Mouse (Mus musculus): ENCODE measurements around the gene Ppp1r12b. TPM values are rescaled to one million over a fixed set of nuclear protein-coding genes. Genes with fewer than 3 reads are reported as not detected.
A peak's percentile ranks its signal among the peaks of the same experiment; 100 is the strongest.

Gene Ppp1r12b
- total and polyA plus RNA-seq, 3 experiments = 4.7 to 7.8 TPM; not detected in 1

DNA sequence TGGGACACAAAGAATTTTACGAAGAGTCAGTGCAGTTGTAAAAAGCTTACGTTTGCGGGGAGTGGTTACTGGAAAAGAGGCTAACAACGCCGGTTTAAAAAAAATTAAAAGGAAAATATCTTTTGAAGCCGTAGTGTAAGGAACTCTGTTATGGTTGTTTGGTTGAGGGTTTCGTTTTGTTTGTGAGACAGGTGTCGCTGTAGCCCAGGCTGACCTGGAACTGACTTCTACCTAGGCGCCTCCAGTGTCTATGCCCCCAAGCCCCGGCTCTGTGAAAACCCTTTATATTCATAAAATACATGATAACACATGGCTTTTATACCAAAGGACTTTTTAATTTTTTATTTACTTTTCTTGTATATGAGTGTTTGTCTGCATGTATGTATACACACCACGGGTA is 7.1 kb upstream of the Ppp1r12b start:
- peak; percentile 54 for DNase-seq (ENCODE audit: low read depth, low spot score)
- no peaks in the 10 kb centered on the region for H3K4me1 ChIP-seq (ENCODE audit: control insufficient read depth in 1 of 2, insufficient read depth in 2 of 2, low read length in 2 of 2)
- peak overlapping the region; percentile 71 to 78 for H3K4me3 ChIP-seq (ENCODE audit: control insufficient read depth in 1 of 2, insufficient read depth in 1 of 2, low read depth in 2 of 2, low read length in 2 of 2)
- peak overlapping the region; percentile 89 for H3K9ac ChIP-seq (ENCODE audit: control insufficient read depth, low read depth, low read length, poor library complexity, severe bottlenecking)
- H3K9me3 ChIP-seq (replicated peaks; ENCODE audit: insufficient read depth, low read length) = no peaks in the 10 kb centered on the region
- no peaks in the 10 kb centered on the region for H3K27me3 ChIP-seq (ENCODE audit: control insufficient read depth in 1 of 2, insufficient read depth in 2 of 2, low read length in 2 of 2)
- peaks cover 4% of the 10 kb centered on the region for H3K79me2 ChIP-seq (ENCODE audit: control insufficient read depth, insufficient read depth, low read length, poor library complexity)
- peaks cover 2% of the 10 kb centered on the region in 2 experiments; a peak in 2 of 4 replicates for H3K36me3 ChIP-seq (ENCODE audit: control insufficient read depth in 1 of 2, insufficient read depth in 2 of 2, low read length in 2 of 2)
- TF ChIP-seq MAX (IDR thresholded peaks at IDR 0.05; ENCODE audit: low read length) (no peak), MEF2A (IDR thresholded peaks at IDR 0.05; ENCODE audit: extremely low read depth, insufficient replicate concordance, low read depth, low read length, poor library complexity, severe bottlenecking) (no peak), NELFE (IDR thresholded peaks at IDR 0.05; ENCODE audit: low read depth, low read length) (no peak), CTCF (IDR thresholded peaks at IDR 0.05 in 2 of 3, conservative IDR thresholded peaks at IDR 0.05 in 1 of 3; ENCODE audit: control insufficient read depth in 1 of 3, insufficient read depth in 1 of 3, low read depth in 2 of 3, low read length in 3 of 3, poor library complexity in 1 of 3, severe bottlenecking in 1 of 3) (peak in 2 of 3 experiments; percentile 40 to 43; a peak in 4 of 6 replicates)
- H3K27ac ChIP-seq (ENCODE audit: control insufficient read depth, low read depth, low read length) = peak overlapping the region; percentile 69

DNA sequence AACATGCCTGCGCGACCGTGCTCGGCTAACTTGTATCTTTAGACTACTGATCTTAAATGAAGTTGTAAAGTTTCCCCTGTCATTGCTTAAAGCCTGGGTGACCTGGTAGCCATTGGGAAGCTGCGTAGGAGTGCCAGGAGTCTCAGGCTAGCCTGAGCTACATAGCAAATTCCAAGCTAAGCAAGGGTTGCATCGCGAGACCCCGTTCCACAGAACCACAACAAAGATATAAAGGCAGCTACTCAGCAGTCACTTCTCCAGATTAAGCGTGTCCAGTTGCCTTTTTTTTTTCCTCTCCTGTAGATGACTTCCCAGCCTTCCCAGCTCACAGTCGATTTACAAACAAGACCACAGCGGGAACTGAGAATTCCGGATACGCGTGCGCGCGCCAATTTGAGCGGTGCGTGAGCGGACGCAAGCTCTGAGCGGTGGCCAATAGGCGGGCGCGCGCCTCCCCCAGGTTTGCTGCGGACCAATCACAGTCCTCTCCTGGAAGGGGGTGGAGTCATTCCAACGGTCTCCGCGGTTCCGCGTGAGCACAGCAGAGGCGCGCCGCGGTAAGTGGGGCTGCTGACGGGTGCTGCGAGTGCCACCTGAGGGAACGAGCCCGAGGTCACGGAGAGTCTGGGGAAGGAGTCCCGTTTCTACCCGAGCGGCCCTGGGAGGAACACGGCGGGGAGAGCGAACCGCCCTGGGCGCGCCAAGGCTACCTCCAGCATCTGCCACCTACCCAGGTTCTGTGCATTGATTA is 6.5 kb upstream of the Ppp1r12b start, which contains the start of gene Ube2t:
TSS of gene Ube2t (plus strand) at position 513 of the 751 bp plus-strand sequence.
- H3K4me3 ChIP-seq (ENCODE audit: control insufficient read depth in 1 of 2, insufficient read depth in 1 of 2, low read depth in 2 of 2, low read length in 2 of 2) = peak within 1 kb of the TSS; percentile 71 to 78
- H3K9me3 ChIP-seq (replicated peaks; ENCODE audit: insufficient read depth, low read length) = no peaks in the 10 kb centered on the region
- DNase-seq (ENCODE audit: low read depth, low spot score) = peak; percentile 97
- peak within 1 kb of the TSS; percentile 89 for H3K9ac ChIP-seq (ENCODE audit: control insufficient read depth, low read depth, low read length, poor library complexity, severe bottlenecking)
- peak within 1 kb of the TSS; percentile 69 for H3K27ac ChIP-seq (ENCODE audit: control insufficient read depth, low read depth, low read length)
- no peaks in the 10 kb centered on the region for H3K4me1 ChIP-seq (ENCODE audit: control insufficient read depth in 1 of 2, insufficient read depth in 2 of 2, low read length in 2 of 2)
- peaks cover 4% of the 10 kb centered on the region for H3K79me2 ChIP-seq (ENCODE audit: control insufficient read depth, insufficient read depth, low read length, poor library complexity)
- H3K27me3 ChIP-seq (ENCODE audit: control insufficient read depth in 1 of 2, insufficient read depth in 2 of 2, low read length in 2 of 2) = no peaks in the 10 kb centered on the region
- peaks cover 0 to 2% of the 10 kb centered on the region in 2 experiments; a peak in 1 of 4 replicates for H3K36me3 ChIP-seq (ENCODE audit: control insufficient read depth in 1 of 2, insufficient read depth in 2 of 2, low read length in 2 of 2)
- TF ChIP-seq MAZ (IDR thresholded peaks at IDR 0.05; ENCODE audit: low read depth, low read length) (no peak), UBTF (IDR thresholded peaks at IDR 0.05; ENCODE audit: borderline replicate concordance, insufficient read depth, low read depth, low read length) (no peak), MYB (IDR thresholded peaks at IDR 0.05; ENCODE audit: low read depth, low read length) (peak; percentile 85), GATA1 (IDR thresholded peaks at IDR 0.05; ENCODE audit: low read depth, low read length) (no peak), ZMIZ1 (IDR thresholded peaks at IDR 0.05; ENCODE audit: low read depth, low read length) (peak; percentile 86), ZKSCAN1 (IDR thresholded peaks at IDR 0.05; ENCODE audit: low read depth, low read length) (no peak), SMC3 (IDR thresholded peaks at IDR 0.05; ENCODE audit: low read depth, low read length) (no peak), NRF1 (IDR thresholded peaks at IDR 0.05; ENCODE audit: insufficient read depth, low read depth, low read length, poor library complexity, severe bottlenecking) (peak; percentile 74), SIN3A (IDR thresholded peaks at IDR 0.05; ENCODE audit: low read length) (peak; percentile 72), BHLHE40 (IDR thresholded peaks at IDR 0.05; ENCODE audit: borderline replicate concordance, low read depth, low read length) (no peak; the same call in 1 of the 2 replicates), MXI1 (IDR thresholded peaks at IDR 0.05; ENCODE audit: low read depth, low read length) (peak; percentile 86; the same call in 1 of the 2 replicates), CHD1 (IDR thresholded peaks at IDR 0.05; ENCODE audit: low read depth, low read length) (no peak), KAT2A (conservative IDR thresholded peaks at IDR 0.05; ENCODE audit: low read depth, low read length) (no peak), RAD21 (IDR thresholded peaks at IDR 0.05; ENCODE audit: low read depth, low read length) (no peak), TCF12 (IDR thresholded peaks at IDR 0.05; ENCODE audit: low read depth, low read length) (peak; percentile 46; the same call in 1 of the 2 replicates), TAL1 (IDR thresholded peaks at IDR 0.05; ENCODE audit: low read length) (no peak), RCOR1 (IDR thresholded peaks at IDR 0.05; ENCODE audit: low read depth, low read length) (no peak), USF1 (IDR thresholded peaks at IDR 0.05; ENCODE audit: low read depth, low read length) (no peak), POLR2AphosphoS2 (IDR thresholded peaks at IDR 0.05; ENCODE audit: low read length) (peak; percentile 69), MEF2A (IDR thresholded peaks at IDR 0.05; ENCODE audit: extremely low read depth, insufficient replicate concordance, low read depth, low read length, poor library complexity, severe bottlenecking) (no peak), TBP (IDR thresholded peaks at IDR 0.05; ENCODE audit: low read depth, low read length) (peak; percentile 51), CTCF (IDR thresholded peaks at IDR 0.05 in 2 of 3, conservative IDR thresholded peaks at IDR 0.05 in 1 of 3; ENCODE audit: control insufficient read depth in 1 of 3, insufficient read depth in 1 of 3, low read depth in 2 of 3, low read length in 3 of 3, poor library complexity in 1 of 3, severe bottlenecking in 1 of 3) (no peak), USF2 (IDR thresholded peaks at IDR 0.05; ENCODE audit: borderline replicate concordance in 1 of 2, insufficient read depth in 1 of 2, low read depth in 1 of 2, low read length in 2 of 2) (no peak), E2F4 (IDR thresholded peaks at IDR 0.05; ENCODE audit: borderline replicate concordance, low read depth, low read length) (peak; percentile 76; the same call in 1 of the 2 replicates), ZNF384 (IDR thresholded peaks at IDR 0.05; ENCODE audit: low read depth, low read length) (no peak), HCFC1 (IDR thresholded peaks at IDR 0.05; ENCODE audit: low read depth, low read length) (peak; percentile 71; the same call in 1 of the 2 replicates)

Measured in MEL (cell line).